Mouse (Mus musculus): Measurements from ENCODE around the gene Scube3.
"Not testable (repeated sequence)": the region's sequence is repeated elsewhere in the genome, so short reads cannot be mapped to it uniquely, and the experiment has no call there.

The Scube3 gene

GRCm38 (mm10) chr17:28180331-28180730 lies 38.4 kb downstream of the Scube3 start:
- DNase-seq: no peak

GRCm38 (mm10) chr17:28180783-28181544 lies 39.0 kb downstream of the Scube3 start:
- no peak for DNase-seq

- DNase-seq: no peak
Observed at GRCm38 (mm10) chr17:28184971-28185638, 43.2 kb downstream of the Scube3 start.

- DNase-seq: no peak
Observed at GRCm38 (mm10) chr17:28188313-28188712, 46.4 kb downstream of the Scube3 start.

- no peak for DNase-seq
Observed at GRCm38 (mm10) chr17:28192754-28193153, 50.8 kb downstream of the Scube3 start.

- DNase-seq: no peak
Observed at GRCm38 (mm10) chr17:28193559-28193958, 51.6 kb downstream of the Scube3 start.

- no peak for DNase-seq
Observed at GRCm38 (mm10) chr17:28195033-28195432, 53.1 kb downstream of the Scube3 start.

GRCm38 (mm10) chr17:28197646-28198045 lies 55.7 kb downstream of the Scube3 start:
- DNase-seq: no peak

- DNase-seq: no peak
Observed at GRCm38 (mm10) chr17:28201982-28202381, 60.0 kb downstream of the Scube3 start.

GRCm38 (mm10) chr17:28204052-28204720 lies 62.2 kb downstream of the Scube3 start:
- DNase-seq: peak; percentile 39 to 66

GRCm38 (mm10) chr17:28205443-28205842 lies 63.5 kb downstream of the Scube3 start:
- DNase-seq: no peak

GRCm38 (mm10) chr17:28207092-28207491 lies 65.2 kb downstream of the Scube3 start:
- no peak for DNase-seq

- peak; percentile 78 to 81 for DNase-seq
Observed at GRCm38 (mm10) chr17:28207591-28208313, 65.8 kb downstream of the Scube3 start, which contains the start of gene Def6. TSS of gene Def6 (plus strand) at chr17:28207778.

- DNase-seq: no peak
Observed at GRCm38 (mm10) chr17:28208314-28208612, 66.3 kb downstream of the Scube3 start.

- peak in 1 of 2 experiments; percentile 10 for DNase-seq
Observed at GRCm38 (mm10) chr17:28209457-28210110, 67.6 kb downstream of the Scube3 start.

- peak; percentile 59 to 62 for DNase-seq
Observed at GRCm38 (mm10) chr17:28211921-28212341, 70.0 kb downstream of the Scube3 start.

GRCm38 (mm10) chr17:28212391-28212790 lies 70.5 kb downstream of the Scube3 start:
- no peak for DNase-seq

- no peak for DNase-seq
Observed at GRCm38 (mm10) chr17:28213236-28213635, 71.3 kb downstream of the Scube3 start.

- no peak for DNase-seq
Observed at GRCm38 (mm10) chr17:28216791-28217190, 74.8 kb downstream of the Scube3 start.

- DNase-seq: peak; percentile 52 to 55
Observed at GRCm38 (mm10) chr17:28217721-28218649, 76.0 kb downstream of the Scube3 start.

GRCm38 (mm10) chr17:28222463-28222862 lies 80.5 kb downstream of the Scube3 start:
- DNase-seq: not testable (repeated sequence)

All from spleen, adult 18-20 months (tissue).